Mouse (Mus musculus): ENCODE data around the gene Bcas3.
A peak's percentile ranks its signal among the peaks of the same experiment; 100 is the strongest.

Bcas3 gene

GRCm38 (mm10) chr11:85755503-85756044 is 402.6 kb downstream of the Bcas3 start:
- DNase-seq = no peak

- no peak for DNase-seq
These were observed 405.9 kb downstream of the Bcas3 start for GRCm38 (mm10) chr11:85758891-85759290.

GRCm38 (mm10) chr11:85759634-85760439 is 406.9 kb downstream of the Bcas3 start:
- peak; percentile 98 for DNase-seq

DNA sequence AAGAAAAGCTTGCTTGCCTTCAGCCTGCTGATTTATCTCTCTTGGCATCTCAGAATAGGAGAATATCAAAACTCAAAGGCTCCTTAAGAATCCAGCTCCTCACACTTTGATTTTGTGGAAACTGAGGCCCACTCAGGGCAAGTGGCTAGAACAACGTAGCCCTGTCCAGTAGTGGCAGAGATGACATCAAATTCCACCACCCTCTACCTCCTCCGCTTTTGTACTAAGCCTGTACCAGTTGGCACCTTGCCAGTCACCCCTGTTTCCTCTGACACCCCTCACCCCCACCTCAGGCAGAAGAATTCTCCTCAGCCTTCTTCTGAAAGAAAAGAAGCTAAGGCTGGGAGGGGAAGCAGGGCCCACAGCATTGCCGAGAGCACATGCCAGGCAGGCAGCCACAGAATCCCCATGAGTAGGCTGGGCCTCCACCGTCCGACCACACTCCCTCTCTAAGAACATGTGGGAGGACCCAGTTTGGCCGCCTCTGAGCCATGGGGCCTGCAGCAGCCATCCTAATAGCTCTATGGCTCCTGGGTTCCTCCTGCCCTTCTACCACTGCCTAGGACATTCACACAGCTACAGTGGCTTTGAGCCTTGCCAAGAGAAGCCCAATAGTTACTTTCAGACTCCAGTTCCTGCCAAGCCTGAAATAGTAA is 407.6 kb downstream of the Bcas3 start:
- peak; percentile 98 for DNase-seq

GRCm38 (mm10) chr11:85761170-85761569 is 408.2 kb downstream of the Bcas3 start:
- DNase-seq = no peak

- no peak for DNase-seq
These were observed 410.7 kb downstream of the Bcas3 start for GRCm38 (mm10) chr11:85763655-85764054.

DNA sequence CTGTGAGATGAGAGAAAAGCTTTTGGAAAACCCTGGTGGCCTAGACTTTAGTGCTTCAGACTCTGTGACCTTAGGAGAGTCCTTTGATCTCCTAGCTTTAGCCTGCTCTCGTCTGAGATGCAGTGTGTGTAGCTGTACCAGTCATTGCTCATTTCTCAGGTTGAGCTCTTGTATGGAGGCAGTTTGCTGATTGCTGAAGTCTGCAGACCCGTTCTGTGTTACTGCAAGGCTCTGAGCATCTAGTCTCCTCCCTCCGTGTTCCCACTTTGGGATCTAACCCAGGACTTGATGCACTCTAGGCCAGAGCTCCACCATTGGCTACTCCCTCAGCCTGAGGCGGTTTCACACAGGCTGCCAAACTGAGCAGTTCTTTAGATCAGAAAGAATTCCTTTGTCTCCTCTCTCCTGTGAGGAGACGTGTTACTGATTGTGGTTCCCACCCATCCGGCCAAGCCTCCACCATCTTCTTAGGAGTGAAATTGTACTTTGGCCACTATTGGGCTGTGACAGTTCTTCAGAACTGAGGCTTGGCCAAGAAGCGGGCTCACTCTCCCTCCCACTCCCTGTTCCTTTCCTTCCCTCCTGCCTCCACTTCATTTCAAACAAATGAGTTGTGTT is 413.2 kb downstream of the Bcas3 start:
- DNase-seq = peak; percentile 96

- DNase-seq = no peak
These were observed 413.8 kb downstream of the Bcas3 start for GRCm38 (mm10) chr11:85766811-85767210.

DNA sequence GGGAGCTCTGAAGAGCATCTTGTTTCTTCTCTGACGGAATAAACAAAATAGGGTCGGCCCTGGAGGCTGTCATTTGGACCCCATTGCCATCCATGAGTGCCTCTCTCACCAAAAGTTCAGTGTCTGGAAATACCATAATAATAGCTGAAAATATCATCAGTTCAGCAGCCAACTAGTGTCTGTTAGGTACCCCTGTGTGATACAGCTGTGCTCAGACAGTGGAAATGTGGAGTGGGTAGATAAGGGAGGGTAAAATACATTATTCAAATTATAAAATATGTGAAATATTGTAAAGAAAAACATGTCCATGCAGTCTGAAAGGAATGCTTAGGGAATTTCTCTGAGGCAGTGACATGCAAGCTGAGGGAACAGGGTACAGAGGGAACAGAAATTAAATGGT is 416.8 kb downstream of the Bcas3 start:
- DNase-seq = no peak

DNA sequence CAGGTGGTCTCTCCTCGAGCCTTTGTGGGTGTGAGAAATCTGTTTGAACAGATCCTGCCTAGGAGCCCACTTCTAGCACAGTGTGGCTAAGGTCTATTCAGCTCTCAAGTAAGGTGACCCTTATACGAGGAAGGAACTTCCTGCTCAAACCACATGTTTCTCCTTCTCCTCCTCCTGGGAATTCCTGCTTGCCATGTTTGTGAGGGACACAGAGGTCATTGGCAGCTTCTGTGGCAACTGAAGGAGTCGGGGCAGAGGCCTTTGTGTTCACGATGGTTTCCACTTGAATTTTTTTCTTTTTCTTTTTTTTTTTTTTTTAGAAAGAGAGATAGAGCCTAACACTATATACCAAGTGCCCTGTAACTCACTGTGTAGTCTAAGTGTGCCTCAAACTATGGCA is 420.4 kb downstream of the Bcas3 start:
- no peak for DNase-seq

DNA sequence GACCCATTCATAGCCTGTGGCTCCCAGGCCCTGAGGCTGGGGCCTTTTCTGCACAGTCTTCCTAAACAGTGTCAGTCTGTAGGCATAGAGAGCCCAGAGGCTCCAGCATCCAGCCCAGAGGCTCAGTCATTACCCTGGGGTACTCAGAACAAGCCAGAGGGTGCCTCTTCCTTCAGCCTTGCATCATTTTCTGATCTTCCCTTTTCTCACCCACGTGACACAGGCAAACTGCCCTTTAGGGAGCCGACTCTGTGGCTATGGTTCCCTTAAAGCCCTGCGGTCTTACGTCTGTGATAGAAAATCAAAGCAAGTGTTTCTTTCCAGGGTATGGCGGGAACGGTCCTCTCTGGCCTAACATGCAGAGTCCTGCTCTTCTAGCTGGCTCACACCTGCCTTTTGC is 421.7 kb downstream of the Bcas3 start:
- DNase-seq = no peak

DNA sequence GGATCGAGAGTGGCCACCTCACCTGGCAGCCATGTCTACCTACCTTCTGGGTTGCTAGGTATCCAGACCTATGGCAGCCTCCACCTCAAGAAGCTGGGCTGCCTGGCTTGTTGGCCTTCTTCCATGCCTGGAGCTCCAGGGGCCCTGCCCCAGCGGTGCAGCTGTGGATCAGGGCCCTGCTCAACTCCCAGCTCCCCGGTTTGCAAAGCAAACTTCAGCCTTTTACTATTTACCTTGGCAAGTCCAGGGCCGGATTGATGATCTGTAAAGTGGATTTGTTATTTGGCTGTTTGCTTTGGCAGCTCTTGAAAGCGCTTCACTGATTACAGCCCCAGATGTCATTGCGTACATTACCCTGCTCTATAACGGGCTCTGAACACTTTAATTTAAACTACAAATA is 422.5 kb downstream of the Bcas3 start:
- DNase-seq = peak; percentile 97

DNA sequence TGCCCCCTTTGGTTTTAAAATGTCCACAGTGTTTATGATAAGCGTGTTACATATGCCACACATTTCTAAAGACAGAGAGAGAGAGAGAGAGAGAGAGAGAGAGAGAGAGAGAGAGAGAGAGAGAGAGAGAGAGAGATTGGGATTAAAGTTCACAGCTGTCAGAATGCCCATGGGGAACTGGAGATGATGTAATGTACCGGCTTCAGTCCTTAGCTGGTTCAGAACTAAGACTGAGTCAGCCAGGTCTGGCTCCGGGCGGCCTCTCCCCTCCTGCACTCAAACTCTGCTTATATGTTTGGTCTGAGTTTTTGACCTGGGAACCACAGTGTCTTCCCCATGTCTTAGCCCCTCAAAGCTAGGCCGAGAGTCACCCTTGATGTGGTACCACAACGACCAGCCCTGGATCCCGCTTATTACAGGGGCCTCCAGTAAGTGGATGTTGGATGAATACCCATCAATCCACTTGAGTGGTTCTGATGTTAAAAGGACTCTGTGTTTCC is 423.9 kb downstream of the Bcas3 start:
- peak; percentile 94 for DNase-seq

- DNase-seq = no peak
These were observed 425.0 kb downstream of the Bcas3 start for GRCm38 (mm10) chr11:85777950-85778349.

- DNase-seq = no peak
These were observed 427.3 kb downstream of the Bcas3 start for GRCm38 (mm10) chr11:85780303-85780702.

GRCm38 (mm10) chr11:85786113-85786718 is 433.2 kb downstream of the Bcas3 start:
- DNase-seq = no peak

- DNase-seq = no peak
These were observed 436.8 kb downstream of the Bcas3 start for GRCm38 (mm10) chr11:85789750-85790149.

GRCm38 (mm10) chr11:85790267-85790666 is 437.3 kb downstream of the Bcas3 start:
- no peak for DNase-seq

- DNase-seq = no peak
These were observed 438.2 kb downstream of the Bcas3 start for GRCm38 (mm10) chr11:85791212-85791611.

- DNase-seq = no peak
These were observed 439.7 kb downstream of the Bcas3 start for GRCm38 (mm10) chr11:85792534-85793215.

DNA sequence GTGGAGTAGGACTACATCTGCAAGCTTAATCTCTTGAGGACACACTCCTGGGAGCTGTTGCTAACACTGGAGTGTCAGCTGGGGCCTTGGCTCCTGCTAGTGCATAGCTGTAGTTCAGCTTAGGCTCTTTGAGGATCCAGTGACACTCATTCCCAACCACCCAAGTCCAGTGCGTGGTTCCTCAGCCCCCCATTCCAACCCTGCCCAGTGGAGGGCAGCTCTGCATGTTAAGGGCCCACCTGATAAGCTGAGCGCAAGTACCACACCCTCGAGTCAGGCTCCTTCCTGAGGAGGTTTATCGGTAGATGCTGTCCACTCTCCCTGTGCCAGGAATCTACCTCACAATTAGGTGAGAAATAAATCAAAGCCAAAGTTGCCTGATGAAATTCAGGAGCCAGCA is 446.5 kb downstream of the Bcas3 start:
- DNase-seq = no peak

- DNase-seq = peak; percentile 96
These were observed 446.9 kb downstream of the Bcas3 start for GRCm38 (mm10) chr11:85799856-85800255.

Measured in heart, adult 11 months (tissue).